Mouse (Mus musculus) stomach, postnatal 0 days (tissue): ENCODE measurements around the gene Gm49383. TPM values are rescaled to one million over a fixed set of nuclear protein-coding genes. Genes with fewer than 3 reads are reported as not detected.
"Not testable (repeated sequence)": the region's sequence is repeated elsewhere in the genome, so short reads cannot be mapped to it uniquely, and the experiment has no call there.

Experiments
- ATAC-seq: fragments of 200-750 bp; cut with Nextera tagmentation; 2 replicates; pipeline ENCODE4 v1.8.0; 2017; ENCODE audit not compliant: low FRiP score, low TSS enrichment
- DNase-seq: peaks from one replicate; pipeline ENCODE4 v3.0.0-alpha.2; 2016; ENCODE audit warnings: low spot score
- H3K27ac ChIP-seq: fragments of 300-500 bp; sonication (generic); replicated peaks from 2 replicates; pipeline ENCODE4 v1.5.1; 2014; ENCODE audit warnings: mild to moderate bottlenecking, control low read depth
- H3K27me3 ChIP-seq: fragments of 300-500 bp; sonication (generic); 2 replicates; pipeline ENCODE4 v1.6.1; 2014; ENCODE audit warnings: low read length; ENCODE audit not compliant: control insufficient read depth, insufficient read depth
- H3K36me3 ChIP-seq: fragments of 300-500 bp; sonication (generic); 2 replicates; pipeline ENCODE4 v1.6.1; 2014; ENCODE audit warnings: low read length, mixed read lengths; ENCODE audit not compliant: control insufficient read depth, insufficient read depth
- H3K4me1 ChIP-seq: fragments of 300-500 bp; sonication (generic); replicated peaks from 2 replicates; pipeline ENCODE4 v1.6.1; 2014; ENCODE audit warnings: antibody characterized with exemption; ENCODE audit not compliant: control insufficient read depth, insufficient read depth
- H3K4me2 ChIP-seq: fragments of 300-500 bp; sonication (generic); replicated peaks from 2 replicates; pipeline ENCODE4 v1.6.1; 2014; ENCODE audit warnings: low read depth, mild to moderate bottlenecking, control low read depth, moderate library complexity
- H3K4me3 ChIP-seq: fragments of 300-500 bp; sonication (generic); 2 replicates; pipeline ENCODE4 v1.5.1; 2014; ENCODE audit warnings: low read depth, low read length, control low read depth
- H3K9ac ChIP-seq: fragments of 300-500 bp; sonication (generic); 2 replicates; pipeline ENCODE4 v1.6.1; 2014; ENCODE audit warnings: mild to moderate bottlenecking, low read length, control low read depth, mixed read lengths
- H3K9me3 ChIP-seq: fragments of 300-500 bp; sonication (generic); 2 replicates; pipeline ENCODE4 v1.6.1; 2016; ENCODE audit warnings: low read length; ENCODE audit not compliant: control insufficient read depth
- CTCF ChIP-seq: IDR thresholded peaks from 2 replicates; pipeline ENCODE4 v1.5.1; 2016; ENCODE audit warnings: antibody characterized with exemption, low read depth, mild to moderate bottlenecking, moderate library complexity
- EP300 ChIP-seq: optimal IDR thresholded peaks from 2 replicates; pipeline ENCODE3; 2016; ENCODE audit warnings: antibody characterized with exemption
- WGBS: fragments of 180-500 bp; shearing (Covaris S2); extraction: QIAGEN DNeasy Blood & Tissue Kit; methylation state at CpG from one replicate; pipeline ENCODE4 v1.1.7; 2014; 5-methylcytosine and 5-hydroxymethylcytosine counted together
- polyA plus RNA-seq: library from polyadenylated mRNA; unstranded; fragments of >200 nt; fragmentation: Nextera tagmentation; extraction: Ambion mirVana; gene quantifications from 2 replicates; pipeline ENCODE4 v1.2.1, GENCODE M21; 2015

Gm49383 gene
- polyA plus RNA-seq, 1 experiment from 2014 or later, result 10.3 TPM

- peak overlapping the region; percentile 93 for H3K4me2 ChIP-seq
- H3K36me3 ChIP-seq, result no peaks in the 10 kb centered on the region
- TF ChIP-seq CTCF, result no peak
- no peak for TF ChIP-seq EP300
- 7% methylated on average over 18 of the region's 18 CpGs for WGBS
- no peaks in the 10 kb centered on the region for H3K4me1 ChIP-seq
- H3K27ac ChIP-seq, result no peak overlapping the region
- no peaks in the 10 kb centered on the region for H3K9me3 ChIP-seq
- no peak for DNase-seq
- H3K4me3 ChIP-seq, result peak overlapping the region; percentile 65
- no peaks in the 10 kb centered on the region for H3K27me3 ChIP-seq
- no peak for ATAC-seq
- peak overlapping the region; percentile 61 for H3K9ac ChIP-seq
These were observed 29.0 kb downstream of the Gm49383 start for GRCm38 (mm10) chr12:69167656-69168460.

DNA sequence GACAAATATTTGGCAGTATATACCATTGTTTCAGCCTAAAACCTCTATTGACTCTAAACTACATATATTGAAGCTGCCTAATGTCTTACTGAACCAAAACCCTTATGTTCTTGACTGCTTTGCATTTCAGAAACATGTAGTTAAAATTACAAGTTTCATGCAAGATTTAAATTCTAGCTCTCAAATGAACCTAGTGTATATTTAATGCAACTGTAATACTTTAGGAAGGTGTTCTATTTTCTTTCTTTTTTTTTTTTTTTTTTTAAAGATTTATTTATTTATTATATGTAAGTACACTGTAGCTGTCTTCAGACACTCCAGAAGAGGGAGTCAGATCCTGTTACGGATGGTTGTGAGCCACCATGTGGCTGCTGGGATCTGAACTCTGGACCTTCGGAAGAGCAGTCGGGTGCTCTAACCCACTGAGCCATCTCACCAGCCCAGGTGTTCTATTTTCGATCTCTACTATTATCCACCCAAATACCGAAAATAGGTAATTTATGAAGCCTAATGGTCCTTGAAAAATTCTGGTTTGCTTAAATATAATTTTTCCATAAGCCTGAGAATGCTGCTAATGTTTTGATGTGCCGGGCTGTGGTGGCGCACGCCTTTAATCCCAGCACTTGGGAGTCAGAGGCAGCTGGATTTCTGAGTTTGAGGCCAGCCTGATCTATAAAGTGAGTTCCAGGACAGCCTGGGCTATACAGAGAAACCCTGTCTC lies 29.9 kb downstream of the Gm49383 start:
- not testable (repeated sequence) for H3K4me3 ChIP-seq, DNase-seq, H3K9me3 ChIP-seq, H3K4me2 ChIP-seq, H3K4me1 ChIP-seq, H3K27ac ChIP-seq, H3K9ac ChIP-seq, H3K36me3 ChIP-seq, ATAC-seq, H3K27me3 ChIP-seq
- 71% methylated on average over 8 of the region's 8 CpGs for WGBS

DNA sequence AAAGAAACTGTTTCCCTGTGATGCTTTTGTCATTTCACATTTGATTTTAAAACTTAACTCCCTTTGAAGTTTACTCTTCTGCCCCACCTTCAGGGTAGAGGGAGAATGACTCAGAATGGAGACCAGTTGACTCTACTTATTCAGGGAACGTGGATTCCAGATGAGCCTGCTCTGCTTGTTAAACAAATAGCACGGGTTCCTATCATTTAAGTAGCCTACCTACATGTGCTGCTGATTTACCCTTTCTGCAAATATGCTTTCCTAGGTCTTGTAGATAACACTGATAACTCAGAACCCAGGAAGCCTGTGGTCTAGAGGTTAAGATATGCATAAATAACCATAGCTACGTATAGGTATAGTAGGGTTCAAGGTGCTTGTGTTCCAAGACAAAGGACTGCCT lies 32.0 kb downstream of the Gm49383 start:
- 36% methylated on average over 3 of the region's 3 CpGs for WGBS
- Histone ChIP-seq H3K4me3 (no peak overlapping the region), H3K27ac (peak overlapping the region; percentile 30; the same call in 1 of the 2 replicates), H3K36me3 (no peaks in the 10 kb centered on the region), H3K9ac (no peak overlapping the region), H3K4me2 (no peak overlapping the region), H3K9me3 (no peaks in the 10 kb centered on the region), H3K4me1 (no peaks in the 10 kb centered on the region), H3K27me3 (no peaks in the 10 kb centered on the region)
- no peak for DNase-seq
- peak; percentile 83 for ATAC-seq
- TF ChIP-seq CTCF (peak; percentile 26), EP300 (no peak)

GRCm38 (mm10) chr12:69163586-69163985 lies 33.3 kb downstream of the Gm49383 start:
- DNase-seq, H3K4me1 ChIP-seq, H3K4me3 ChIP-seq, H3K4me2 ChIP-seq, H3K9ac ChIP-seq, H3K9me3 ChIP-seq, H3K36me3 ChIP-seq, H3K27me3 ChIP-seq, H3K27ac ChIP-seq, ATAC-seq: not testable (repeated sequence)
- whole genome bisulfite sequencing, result 71% methylated on average over 4 of the region's 4 CpGs

DNA sequence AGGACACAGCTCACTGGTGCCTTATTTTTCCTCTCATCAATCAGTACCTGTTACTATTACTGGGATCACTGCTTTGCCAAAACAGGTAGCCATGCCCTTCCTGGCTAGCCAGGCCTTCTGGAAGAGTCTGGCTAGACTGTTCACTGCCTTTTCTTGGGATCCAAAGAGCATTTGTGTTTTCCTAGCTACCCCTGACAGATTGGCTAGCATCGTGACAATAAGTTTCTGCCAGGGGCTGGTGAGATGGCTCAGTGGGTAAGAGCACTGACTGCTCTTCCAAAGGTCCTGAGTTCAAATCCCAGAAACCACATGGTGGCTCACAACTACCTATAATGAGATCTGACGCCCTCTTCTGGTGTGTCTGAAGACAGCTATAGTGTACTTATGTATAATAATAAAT lies 36.2 kb downstream of the Gm49383 start:
- not testable (repeated sequence) for H3K4me2 ChIP-seq, H3K9ac ChIP-seq, H3K4me3 ChIP-seq, H3K4me1 ChIP-seq, H3K36me3 ChIP-seq, H3K27ac ChIP-seq, ATAC-seq, DNase-seq, H3K9me3 ChIP-seq, H3K27me3 ChIP-seq
- WGBS, result 77% methylated on average over 2 of the region's 2 CpGs

DNA sequence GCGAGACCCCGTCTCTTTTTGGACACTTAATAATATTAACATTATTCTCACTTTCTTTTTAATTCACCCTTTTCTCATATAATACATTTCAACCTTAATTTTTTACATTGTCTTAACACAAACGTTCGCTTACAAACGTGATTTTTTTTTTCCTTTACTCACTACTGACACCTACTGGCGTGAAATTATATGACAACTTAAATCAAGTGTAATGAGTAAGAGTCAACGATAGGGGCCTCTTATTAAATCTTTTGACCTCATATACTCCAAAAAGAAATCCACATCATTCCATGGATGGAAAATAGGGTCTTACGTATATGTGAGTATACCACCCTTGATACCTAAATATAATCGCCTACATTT lies 37.3 kb downstream of the Gm49383 start:
- no peaks in the 10 kb centered on the region for H3K27me3 ChIP-seq
- 4% methylated on average over 9 of the region's 9 CpGs for WGBS
- H3K4me1 ChIP-seq, result peaks cover 2% of the 10 kb centered on the region; the same call in 1 of the 2 replicates
- no peak overlapping the region for H3K4me2 ChIP-seq
- no peak for DNase-seq
- H3K9ac ChIP-seq, result no peak overlapping the region
- TF ChIP-seq CTCF (peak; percentile 89), EP300 (no peak)
- H3K4me3 ChIP-seq, result peak overlapping the region; percentile 3
- H3K36me3 ChIP-seq, result no peaks in the 10 kb centered on the region
- no peaks in the 10 kb centered on the region for H3K9me3 ChIP-seq
- peak; percentile 0; the same call in 1 of the 2 replicates for ATAC-seq
- no peak overlapping the region for H3K27ac ChIP-seq
